Mouse (Mus musculus): ENCODE data around the gene Il1r1.

The Il1r1 gene

GRCm38 (mm10) chr1:40317657-40318056, 92.8 kb downstream of the Il1r1 start:
- DNase-seq (ENCODE audit: extremely low spot score), result no peak

- DNase-seq (ENCODE audit: extremely low spot score), result no peak
Measured at GRCm38 (mm10) chr1:40321824-40322223, 96.9 kb downstream of the Il1r1 start.

- no peak for DNase-seq (ENCODE audit: extremely low spot score)
Measured at GRCm38 (mm10) chr1:40322543-40322942, 97.7 kb downstream of the Il1r1 start.

- peak; percentile 16 for DNase-seq (ENCODE audit: extremely low spot score)
Measured at GRCm38 (mm10) chr1:40324457-40324856, 99.6 kb downstream of the Il1r1 start, which contains the start of gene Il1rl2. TSS of gene Il1rl2 (plus strand) at chr1:40324610.

GRCm38 (mm10) chr1:40324955-40325702, 100.2 kb downstream of the Il1r1 start:
- peak; percentile 30 for DNase-seq (ENCODE audit: extremely low spot score)

GRCm38 (mm10) chr1:40325711-40326327, 100.9 kb downstream of the Il1r1 start:
- peak; percentile 41 for DNase-seq (ENCODE audit: extremely low spot score)

GRCm38 (mm10) chr1:40327604-40328003, 102.7 kb downstream of the Il1r1 start:
- no peak for DNase-seq (ENCODE audit: extremely low spot score)

- DNase-seq (ENCODE audit: extremely low spot score), result no peak
Measured at GRCm38 (mm10) chr1:40329526-40329925, 104.6 kb downstream of the Il1r1 start.

GRCm38 (mm10) chr1:40330181-40330580, 105.3 kb downstream of the Il1r1 start:
- DNase-seq (ENCODE audit: extremely low spot score), result no peak

- no peak for DNase-seq (ENCODE audit: extremely low spot score)
Measured at GRCm38 (mm10) chr1:40339346-40339745, 114.5 kb downstream of the Il1r1 start.

GRCm38 (mm10) chr1:40340102-40340501, 115.2 kb downstream of the Il1r1 start:
- DNase-seq (ENCODE audit: extremely low spot score), result no peak

- DNase-seq (ENCODE audit: extremely low spot score), result no peak
Measured at GRCm38 (mm10) chr1:40352158-40352903, 127.5 kb downstream of the Il1r1 start.

- no peak for DNase-seq (ENCODE audit: extremely low spot score)
Measured at GRCm38 (mm10) chr1:40352904-40353286, 128.0 kb downstream of the Il1r1 start.

- DNase-seq (ENCODE audit: extremely low spot score), result no peak
Measured at GRCm38 (mm10) chr1:40354665-40355064, 129.8 kb downstream of the Il1r1 start.

- DNase-seq (ENCODE audit: extremely low spot score), result no peak
Measured at GRCm38 (mm10) chr1:40355431-40355843, 130.6 kb downstream of the Il1r1 start.

- DNase-seq (ENCODE audit: extremely low spot score), result no peak
Measured at GRCm38 (mm10) chr1:40355904-40356521, 131.1 kb downstream of the Il1r1 start.

- DNase-seq (ENCODE audit: extremely low spot score), result no peak
Measured at GRCm38 (mm10) chr1:40357921-40358320, 133.0 kb downstream of the Il1r1 start.

GRCm38 (mm10) chr1:40358351-40358750, 133.5 kb downstream of the Il1r1 start:
- no peak for DNase-seq (ENCODE audit: extremely low spot score)

GRCm38 (mm10) chr1:40358771-40359181, 133.9 kb downstream of the Il1r1 start:
- DNase-seq (ENCODE audit: extremely low spot score), result no peak

- no peak for DNase-seq (ENCODE audit: extremely low spot score)
Measured at GRCm38 (mm10) chr1:40359731-40360130, 134.9 kb downstream of the Il1r1 start.

- DNase-seq (ENCODE audit: extremely low spot score), result no peak
Measured at GRCm38 (mm10) chr1:40360969-40361368, 136.1 kb downstream of the Il1r1 start.

- no peak for DNase-seq (ENCODE audit: extremely low spot score)
Measured at GRCm38 (mm10) chr1:40361596-40361995, 136.7 kb downstream of the Il1r1 start.
